Mouse (Mus musculus) adrenal gland, adult (tissue): ENCODE measurements around the gene Pik3ip1.

Experiments
- DNase-seq, 2 experiments: peaks; one replicate each; pipeline ENCODE4 v3.0.0; 2022 to 2023; ENCODE audit warnings: low spot score in 1 of 2; ENCODE audit not compliant: inconsistent age in 2 of 2

Pik3ip1 gene

DNA sequence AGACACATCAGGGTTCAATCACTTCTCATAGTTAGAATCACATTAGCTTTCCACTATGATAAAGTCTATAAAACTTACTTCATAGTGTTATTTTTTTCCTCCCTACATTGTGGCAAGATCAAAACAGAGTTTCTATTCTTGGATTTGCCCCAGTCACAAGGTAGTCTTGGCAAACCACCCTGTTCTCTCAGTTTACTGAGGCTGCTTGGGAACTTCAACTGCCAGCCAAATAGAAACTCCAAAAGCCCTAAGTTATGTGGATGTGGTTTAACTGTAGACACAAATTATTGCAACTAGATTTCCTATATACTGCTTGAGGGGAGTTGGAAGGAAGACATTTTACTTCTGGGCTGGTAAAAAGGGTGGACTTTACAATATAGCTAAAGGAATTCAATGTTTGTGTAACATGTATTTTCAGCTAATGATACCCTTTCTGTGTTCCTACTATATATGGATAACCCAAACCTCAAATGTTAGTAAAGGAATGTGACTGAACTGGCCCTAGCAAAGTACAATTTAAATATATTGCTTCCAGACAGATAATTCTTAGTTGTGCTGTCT lies at the start of gene Pik3ip1:
Pik3ip1 (plus strand) TSS at position 511 of the 561 bp plus-strand sequence.
- peak in 1 of 2 experiments; percentile 38 for DNase-seq

DNA sequence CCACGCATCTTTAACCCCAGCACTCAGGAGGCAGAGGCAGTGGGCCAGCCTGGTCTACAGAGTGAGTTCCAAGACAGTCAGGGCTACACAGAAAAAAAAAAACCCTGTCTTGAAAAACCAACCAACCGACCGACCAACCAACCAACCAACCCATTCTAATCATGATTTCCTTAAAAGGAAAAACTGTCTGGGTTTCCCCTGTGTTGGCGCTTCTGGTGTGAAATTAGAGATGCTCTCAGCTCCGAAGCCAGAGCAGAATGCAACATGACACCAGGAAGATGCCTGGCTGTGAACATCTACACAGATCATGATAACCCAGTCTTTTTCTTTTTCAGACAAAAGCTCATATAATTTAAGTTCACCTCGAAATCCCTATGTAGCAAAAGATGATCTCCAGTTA lies 47.3 kb upstream of the Pik3ip1 start:
- no peak for DNase-seq

DNA sequence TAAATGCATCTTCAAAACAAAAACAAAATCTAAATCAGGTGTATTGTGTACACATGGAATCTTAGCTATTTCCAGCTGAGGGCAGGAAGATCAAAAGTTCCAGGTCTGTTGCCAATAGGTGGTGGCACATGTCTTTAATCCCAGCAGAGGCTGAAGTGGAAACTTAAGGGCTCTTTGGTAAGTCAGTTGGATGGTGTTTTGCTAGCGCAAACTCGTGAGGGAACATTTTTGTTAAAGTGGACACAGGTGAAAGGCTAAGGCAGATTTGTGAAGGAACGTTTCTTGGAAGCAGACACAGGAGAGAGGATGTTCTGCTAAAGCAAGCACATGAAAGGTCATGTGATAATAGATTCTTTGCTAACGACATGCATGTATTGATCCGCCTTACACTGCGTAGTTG lies 46.6 kb upstream of the Pik3ip1 start:
- DNase-seq, result no peak

DNA sequence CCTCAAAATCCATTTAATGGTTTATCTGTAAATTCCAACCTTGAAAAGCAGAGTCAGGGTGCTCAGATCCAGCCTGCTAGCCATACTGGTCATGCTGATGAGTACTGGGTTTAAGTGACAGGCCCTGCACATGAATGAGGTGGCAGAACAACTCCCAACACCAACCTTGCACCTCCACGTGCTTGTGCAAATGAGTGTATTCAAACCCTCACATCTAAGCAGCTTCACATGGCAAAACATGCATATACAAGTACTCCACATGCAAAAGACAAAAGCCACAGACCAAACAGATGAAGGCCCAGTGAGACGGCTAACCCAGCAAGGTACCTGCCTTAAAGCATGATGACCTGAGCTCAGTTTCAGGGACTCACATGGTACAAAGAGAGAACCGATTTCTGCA lies 44.3 kb upstream of the Pik3ip1 start:
- no peak for DNase-seq

DNA sequence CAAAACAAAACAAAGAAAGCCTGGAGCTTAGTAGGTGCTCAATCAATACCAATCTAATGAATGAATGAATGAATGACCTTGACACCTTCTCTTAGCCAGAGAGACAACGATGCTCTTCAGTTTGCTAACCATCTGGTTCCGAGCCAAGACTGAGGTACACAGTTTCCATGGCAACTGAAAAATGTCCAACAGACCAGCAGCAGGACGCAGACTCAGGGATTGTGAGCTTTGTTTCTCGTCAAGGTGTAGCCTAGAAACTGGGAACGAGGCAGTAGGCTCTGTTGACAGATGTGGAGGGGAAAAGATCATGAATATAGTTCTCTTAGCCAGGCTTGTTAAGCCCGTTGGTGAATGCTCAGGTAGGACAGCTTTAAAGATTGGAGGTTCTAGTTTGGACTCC lies 43.1 kb upstream of the Pik3ip1 start:
- no peak for DNase-seq

DNA sequence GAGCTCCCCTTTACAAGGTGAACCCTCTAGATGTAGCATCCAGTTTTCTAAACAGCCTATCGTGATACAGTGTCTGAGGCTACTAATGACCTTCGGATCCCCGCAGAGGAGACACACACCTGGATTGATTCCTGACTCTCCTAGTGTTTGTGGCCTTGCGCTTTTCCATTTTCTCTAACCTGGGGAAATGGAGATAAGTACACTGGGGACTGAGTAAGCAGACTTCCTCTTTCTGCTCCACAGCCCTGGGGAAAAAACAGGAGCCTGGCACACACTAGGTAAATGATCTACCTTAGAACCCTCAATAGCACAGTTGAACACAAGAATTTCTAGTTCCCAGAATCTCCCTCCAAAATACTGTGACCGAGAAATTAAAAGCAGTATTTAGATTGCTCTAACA lies 42.3 kb upstream of the Pik3ip1 start:
- no peak for DNase-seq

DNA sequence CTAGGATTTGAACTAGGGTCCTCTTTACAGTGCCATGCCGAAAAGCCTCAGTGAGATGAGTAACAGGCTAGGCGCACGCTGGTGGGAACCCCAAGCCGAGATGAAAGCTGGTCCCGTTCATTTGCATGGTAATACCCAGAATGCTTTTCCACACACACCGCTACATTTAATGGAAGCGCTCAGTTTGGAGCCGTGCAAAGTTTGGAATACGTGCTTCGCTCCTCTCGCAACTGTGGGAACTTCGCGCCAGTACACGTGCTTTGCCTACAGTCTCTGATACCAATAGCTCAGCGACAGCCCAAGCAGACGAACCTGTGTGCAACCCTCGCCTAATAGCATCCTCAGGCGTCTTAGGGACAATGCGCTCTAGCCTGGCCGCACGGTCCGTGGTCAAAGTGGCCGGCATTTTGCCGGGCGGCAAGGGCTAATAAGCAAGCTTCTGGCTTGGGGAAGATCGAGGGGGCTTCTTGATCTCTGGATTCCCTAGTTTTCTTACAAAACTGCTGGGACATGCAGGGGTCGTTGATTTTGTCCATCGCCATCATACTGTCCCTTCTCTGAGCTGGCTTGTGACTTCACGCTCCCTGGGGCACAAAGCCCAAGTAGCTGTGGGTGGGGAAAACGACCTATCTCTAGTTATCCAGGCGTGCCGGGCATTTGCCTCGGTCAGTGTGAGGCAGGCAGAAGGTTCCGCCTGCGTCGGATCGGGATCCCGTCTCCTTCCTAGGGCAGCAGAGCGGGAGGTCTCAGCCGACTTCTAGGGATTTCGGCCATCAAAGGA lies 41.5 kb upstream of the Pik3ip1 start, which contains the start of gene Patz1:
Patz1 (plus strand) TSS at position 354 of the 781 bp plus-strand sequence.
- peak; percentile 72 to 90 for DNase-seq

DNA sequence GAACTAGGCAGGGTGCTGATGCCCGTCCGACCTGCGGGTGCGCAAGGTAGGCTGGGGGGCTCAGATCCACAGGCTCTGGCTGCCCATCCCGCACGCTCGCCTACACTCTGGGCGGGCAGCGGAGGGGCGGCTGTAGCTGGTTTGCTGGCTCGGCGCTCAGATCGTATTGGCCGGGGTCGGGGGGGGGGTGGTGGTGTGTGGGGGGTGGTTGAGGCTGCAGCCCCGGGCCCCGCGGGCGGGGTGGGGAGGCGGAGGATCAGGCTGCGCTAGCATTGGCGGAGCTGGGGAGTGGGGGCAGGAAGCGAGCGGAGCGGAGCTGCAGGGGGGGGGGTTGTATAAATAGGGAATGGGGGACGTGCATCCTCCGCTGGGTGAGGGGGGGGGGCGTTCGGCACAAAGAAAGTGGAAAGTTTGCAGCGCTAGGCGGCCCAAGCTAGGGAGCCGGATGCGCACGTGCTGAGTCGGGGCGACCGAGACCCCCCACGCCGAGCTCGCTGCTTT lies 40.8 kb upstream of the Pik3ip1 start:
- peak in 1 of 2 experiments; percentile 81 for DNase-seq

DNA sequence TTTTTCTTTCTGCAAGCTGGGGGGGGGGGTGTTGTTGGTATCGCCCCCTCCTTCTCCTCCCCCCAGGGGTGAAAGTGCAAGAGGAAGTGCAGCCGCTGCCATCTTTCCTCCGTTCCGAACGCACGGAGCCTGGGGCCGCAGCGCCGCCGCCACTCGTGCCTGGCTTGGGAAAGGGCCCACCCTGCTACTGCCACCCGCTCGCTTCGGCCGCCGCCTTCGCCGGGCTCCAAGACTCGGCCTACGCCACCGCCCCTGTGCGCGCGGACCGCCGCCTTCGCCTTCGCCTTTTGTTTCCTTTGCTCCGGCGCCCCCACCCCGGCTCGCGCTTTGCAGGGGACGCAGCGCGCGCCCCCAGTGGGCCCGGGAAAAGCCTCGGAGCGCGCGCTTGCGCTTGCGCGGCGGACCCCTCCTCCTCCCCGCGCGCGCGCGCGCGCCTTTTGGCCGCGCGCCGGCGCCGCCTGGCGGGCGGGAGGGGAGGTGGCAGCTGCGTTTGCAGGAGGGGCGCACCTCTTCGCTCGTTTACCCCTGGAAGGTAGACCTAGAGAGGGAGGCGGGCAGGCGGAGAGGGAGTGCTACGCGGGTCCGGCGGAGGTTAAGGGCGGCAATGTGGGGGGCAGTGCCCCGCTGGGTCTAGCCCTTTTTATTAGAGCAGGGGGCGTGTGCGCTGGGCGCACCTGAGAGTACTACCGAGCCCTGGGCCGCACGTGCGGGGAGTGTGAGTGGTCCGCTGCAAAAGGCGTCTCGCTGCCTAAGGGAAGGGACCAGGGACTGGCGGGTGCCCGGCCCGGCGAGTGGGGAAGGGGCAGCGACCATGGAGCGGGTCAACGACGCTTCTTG lies 40.2 kb upstream of the Pik3ip1 start:
- peak; percentile 87 to 96 for DNase-seq

DNA sequence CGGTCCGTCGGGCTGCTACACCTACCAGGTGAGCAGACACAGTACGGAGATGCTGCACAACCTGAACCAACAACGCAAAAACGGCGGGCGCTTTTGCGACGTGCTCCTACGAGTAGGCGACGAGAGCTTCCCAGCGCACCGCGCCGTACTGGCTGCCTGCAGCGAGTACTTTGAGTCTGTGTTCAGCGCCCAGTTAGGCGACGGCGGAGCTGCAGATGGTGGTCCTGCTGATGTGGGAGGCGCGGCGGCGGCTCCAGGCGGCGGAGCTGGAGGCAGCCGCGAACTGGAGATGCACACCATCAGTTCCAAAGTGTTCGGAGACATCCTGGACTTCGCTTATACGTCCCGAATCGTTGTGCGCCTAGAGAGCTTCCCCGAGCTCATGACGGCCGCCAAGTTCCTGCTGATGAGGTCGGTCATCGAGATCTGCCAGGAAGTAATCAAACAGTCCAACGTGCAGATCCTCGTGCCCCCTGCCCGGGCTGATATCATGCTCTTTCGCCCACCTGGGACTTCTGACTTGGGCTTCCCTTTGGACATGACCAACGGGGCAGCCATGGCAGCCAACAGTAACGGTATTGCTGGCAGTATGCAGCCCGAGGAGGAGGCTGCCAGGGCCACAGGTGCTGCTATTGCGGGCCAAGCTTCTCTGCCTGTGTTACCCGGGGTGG lies 39.4 kb upstream of the Pik3ip1 start:
- peak; percentile 65 to 84 for DNase-seq

DNA sequence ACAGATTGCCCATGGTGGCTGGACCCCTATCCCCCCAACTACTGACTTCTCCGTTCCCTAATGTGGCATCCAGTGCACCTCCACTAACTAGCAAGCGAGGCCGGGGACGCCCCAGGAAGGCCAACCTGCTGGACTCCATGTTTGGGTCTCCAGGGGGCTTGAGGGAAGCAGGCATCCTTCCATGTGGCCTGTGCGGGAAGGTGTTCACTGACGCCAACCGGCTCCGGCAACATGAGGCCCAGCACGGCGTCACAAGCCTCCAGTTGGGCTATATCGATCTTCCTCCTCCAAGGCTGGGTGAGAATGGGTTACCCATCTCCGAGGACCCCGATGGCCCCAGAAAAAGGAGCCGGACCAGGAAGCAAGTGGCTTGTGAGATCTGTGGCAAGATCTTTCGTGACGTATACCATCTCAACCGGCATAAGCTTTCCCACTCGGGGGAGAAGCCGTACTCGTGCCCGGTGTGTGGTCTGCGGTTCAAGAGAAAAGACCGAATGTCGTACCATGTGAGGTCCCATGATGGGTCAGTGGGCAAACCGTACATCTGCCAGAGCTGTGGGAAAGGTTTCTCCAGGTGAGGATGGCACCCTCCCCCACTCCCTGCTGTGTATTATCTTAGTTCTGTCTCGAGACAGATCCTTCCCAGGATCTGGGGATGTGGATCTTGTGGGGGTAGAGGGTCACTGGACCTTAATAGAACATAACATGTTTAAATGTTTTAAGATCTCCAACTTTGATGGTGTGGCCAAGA lies 38.7 kb upstream of the Pik3ip1 start:
- DNase-seq, result peak in 1 of 2 experiments; percentile 82

DNA sequence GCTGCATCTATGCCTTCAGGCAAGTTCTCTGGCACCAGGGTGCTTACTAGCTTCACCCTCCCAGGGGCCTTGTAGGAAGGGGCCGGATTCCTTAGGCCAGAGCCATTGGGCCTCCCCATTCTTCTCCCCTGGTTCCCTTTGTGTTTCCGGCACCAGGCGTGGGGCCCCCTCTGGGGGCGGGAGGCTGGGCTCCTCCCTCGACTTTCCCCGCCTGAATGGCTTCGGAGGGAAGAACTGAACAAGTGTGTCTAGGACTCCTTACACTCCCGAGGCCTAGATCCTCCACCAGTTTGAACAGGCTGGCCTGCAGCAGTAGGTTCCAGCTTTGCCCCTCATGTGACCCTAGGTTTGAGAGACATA lies 38.2 kb upstream of the Pik3ip1 start:
- peak; percentile 53 to 80 for DNase-seq

DNA sequence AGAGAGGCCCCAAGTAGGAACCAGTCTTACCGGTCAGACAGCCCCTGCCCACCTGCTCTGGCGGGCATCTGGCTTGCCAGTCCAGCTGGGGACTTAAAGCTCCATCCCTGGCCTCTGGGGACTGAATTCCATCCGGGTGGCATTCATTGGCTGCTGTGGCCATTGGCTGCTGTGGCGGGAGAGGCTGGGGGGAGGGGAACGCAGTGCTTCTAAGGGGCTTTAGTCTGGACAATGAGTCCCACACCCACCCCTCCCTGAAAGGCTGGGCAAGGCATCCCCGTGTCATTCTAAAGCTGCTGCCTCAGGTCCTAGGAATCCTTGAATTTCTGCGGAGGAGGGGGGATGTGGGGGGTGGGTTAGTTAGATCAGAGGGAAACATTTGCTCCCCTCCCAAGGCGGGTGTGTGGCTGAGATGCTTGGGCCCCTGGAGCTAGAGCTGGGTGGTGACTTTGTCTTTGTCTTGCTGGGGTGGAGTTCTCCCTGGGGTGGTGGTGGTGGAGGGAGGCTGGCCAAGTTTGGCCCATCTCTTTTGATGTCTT lies 37.4 kb upstream of the Pik3ip1 start:
- peak in 1 of 2 experiments; percentile 59 for DNase-seq

DNA sequence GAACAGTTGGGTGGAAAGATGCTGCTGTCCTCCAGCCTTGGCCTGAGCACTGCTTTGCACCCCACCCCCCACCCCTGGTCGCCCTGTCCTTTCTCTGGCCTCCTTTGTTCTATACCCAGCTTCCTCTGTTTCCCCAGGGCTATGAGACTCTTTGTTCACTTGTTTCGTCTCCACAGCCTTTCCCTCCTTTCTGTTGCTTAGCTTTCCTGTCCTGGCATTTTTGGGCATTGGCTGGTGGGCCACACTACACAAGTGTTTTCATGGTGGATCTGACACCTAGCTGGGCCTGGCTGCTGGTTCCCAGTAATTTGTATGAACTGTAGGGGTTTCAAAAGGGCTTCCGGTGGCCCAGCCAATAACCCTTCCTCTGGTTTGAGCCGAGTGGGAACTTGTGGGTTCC lies 36.8 kb upstream of the Pik3ip1 start:
- no peak for DNase-seq

DNA sequence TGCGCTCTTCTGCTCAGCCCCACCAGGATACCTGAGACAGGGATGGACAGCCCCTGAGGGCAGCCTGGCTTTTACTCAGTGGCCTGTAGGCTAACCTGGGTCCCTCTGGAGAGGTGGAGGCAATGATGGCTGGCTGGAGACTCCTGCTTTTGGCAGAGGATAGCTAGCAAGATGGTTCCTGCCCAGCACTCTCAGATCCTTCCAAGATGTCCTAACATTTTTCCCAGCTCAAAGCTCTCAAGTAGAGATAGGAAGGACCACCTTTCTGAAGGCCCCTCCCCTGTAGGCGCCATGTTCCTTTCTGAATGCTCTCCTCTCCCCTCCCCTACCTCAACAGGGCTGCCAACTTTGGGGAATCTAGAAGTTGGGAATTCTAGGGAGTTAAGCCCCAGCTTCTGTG lies 35.6 kb upstream of the Pik3ip1 start:
- no peak for DNase-seq

DNA sequence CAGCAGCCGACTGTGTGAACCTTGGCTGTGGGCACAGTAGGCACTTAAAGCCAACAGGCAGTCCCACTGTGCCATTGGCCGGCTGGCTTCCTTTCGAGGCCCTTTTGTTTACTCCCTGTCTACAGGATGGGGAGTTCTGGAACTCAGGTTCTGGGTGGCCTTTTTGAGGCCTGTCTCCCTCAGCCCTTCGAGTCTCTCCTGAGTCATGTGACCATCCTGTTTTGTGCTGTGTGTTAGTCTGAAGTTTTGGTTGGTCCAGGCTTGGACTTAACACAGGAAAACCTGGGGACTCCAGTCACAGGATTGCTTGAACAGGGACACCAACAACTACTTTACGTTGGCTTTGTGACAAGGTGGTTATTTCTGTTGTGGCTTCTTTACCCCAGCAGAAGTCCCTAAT lies 34.1 kb upstream of the Pik3ip1 start:
- no peak for DNase-seq

DNA sequence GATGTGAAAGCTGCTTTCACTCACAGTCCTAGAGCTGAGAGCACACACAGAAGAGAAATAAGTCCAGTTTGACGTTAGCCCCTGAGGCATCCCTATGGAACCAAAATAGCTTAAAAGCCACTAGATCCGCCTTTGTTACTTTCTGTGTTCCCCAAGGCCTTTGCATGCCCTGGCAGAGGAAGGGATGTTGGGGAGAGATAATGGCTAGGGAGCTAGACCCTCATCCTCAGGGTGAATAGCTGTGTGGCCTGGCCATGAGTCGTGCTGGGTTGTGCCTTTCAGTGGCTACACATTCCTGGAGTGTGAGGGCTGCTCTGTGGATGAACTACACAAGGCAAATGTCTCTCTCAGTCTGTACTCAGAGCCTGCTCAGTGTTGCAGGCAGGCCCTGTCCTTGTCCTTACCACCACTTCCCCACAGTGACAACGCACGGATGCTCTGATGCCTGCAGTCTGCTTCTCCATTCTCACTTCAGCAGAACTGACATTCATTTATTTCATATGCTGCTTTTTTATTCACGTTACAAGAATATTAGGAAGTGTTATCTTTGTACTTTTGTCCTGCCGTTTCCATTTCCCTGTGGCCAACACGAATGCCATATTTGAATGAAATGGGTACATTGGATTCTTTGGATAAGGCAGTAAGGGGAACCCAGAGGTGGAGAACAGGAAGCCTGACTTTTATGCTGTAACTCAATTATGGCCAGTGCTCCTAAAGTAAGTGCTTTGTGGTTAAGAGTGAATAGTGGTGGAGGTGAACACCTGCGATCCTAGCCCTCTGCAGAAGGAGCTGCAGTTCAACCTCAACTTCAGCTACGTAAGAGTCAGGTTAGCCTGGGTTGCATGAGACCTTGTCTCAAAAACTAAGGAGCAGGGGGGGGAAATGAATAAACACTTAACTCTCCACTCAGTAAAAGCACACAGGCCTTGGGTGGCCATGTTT lies 32.1 kb upstream of the Pik3ip1 start:
- no peak for DNase-seq

DNA sequence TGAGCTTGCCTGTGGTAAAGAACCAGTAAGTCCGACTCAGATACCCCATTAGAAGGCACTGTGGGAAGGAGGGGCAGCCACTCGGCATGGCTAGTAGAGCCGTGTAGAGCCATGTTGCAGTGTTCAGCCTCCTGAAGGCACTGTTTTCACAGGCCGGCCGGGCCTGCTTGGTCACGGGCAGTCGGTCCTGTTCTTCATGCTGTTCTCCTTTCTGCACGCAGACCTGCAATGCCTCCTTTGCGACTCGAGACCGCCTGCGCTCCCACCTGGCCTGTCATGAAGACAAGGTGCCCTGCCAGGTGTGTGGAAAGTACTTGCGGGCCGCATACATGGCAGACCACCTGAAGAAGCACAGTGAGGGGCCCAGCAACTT lies 31.4 kb upstream of the Pik3ip1 start:
- no peak for DNase-seq

DNA sequence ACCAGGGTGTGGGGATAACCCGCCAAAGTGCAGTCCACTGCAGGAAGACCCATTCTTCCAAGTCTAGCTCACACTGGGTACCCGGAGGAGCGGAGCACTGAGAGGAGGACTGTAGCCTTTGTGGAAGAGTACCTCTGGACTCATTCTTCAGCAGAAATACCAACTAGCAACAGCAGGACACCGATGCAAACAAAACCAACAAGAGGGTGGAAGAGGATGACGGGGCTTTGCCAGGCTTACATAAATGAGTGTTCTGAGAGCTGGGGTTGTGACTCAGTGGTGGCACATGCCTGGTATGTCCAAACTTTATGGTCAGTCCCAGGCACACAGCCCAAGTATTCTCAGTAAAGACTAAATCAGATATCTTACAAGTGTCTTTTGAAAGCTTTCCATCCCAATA lies 29.1 kb upstream of the Pik3ip1 start:
- no peak for DNase-seq
